Mouse (Mus musculus): ENCODE measurements at regions not wholly inside any gene's neighbourhood (a gene's known extent, or its start where the extent isn't known, plus 50 kb on each side); places are given as distances from the start of the nearest gene placed in this dataset.

DNA sequence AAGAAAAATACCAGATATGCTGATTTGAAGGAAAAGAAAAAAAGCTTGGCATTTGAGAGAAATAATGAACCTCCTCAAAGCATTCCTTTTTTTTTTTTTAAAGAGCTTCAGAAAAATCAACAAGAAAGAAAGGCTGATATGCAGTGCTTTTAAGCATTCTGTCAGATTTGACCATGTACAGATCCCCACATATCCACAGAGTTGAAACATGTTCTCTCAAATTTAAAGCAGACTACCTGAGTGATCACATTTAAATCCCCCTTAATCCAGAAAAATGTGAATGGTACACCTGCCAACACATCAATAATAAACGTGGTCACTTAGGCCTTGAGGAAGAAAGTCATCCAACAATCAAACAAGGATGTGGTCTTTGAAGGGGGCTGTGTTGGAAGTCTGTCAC lies 107.1 kb upstream of the Igf1 start:
- no peaks in the 10 kb centered on the region for H3K4me1 ChIP-seq (ENCODE audit: insufficient read depth, low read length)
- no peaks in the 10 kb centered on the region for H3K9me3 ChIP-seq (ENCODE audit: low read length)
- 68% methylated on average over 1 of the region's 1 CpGs for WGBS
- no peak overlapping the region for H3K4me3 ChIP-seq (ENCODE audit: low read length)
- H3K9ac ChIP-seq (replicated peaks; ENCODE audit: low read length), result no peak overlapping the region
- no peaks in the 10 kb centered on the region for H3K36me3 ChIP-seq (ENCODE audit: insufficient read depth, low read length)
- H3K27ac ChIP-seq (ENCODE audit: low read length), result no peak overlapping the region
- H3K4me2 ChIP-seq (replicated peaks; ENCODE audit: low read depth, low read length), result no peak overlapping the region
- H3K27me3 ChIP-seq (ENCODE audit: insufficient read depth, low read length), result no peaks in the 10 kb centered on the region
- no peak for ATAC-seq (ENCODE audit: low FRiP score, low TSS enrichment)

GRCm38 (mm10) chr10:87752117-87752516 lies 105.9 kb upstream of the Igf1 start:
- H3K4me2 ChIP-seq (replicated peaks; ENCODE audit: low read depth, low read length), result no peak overlapping the region
- no peak overlapping the region for H3K27ac ChIP-seq (ENCODE audit: low read length)

GRCm38 (mm10) chr10:87753483-87753882 lies 104.6 kb upstream of the Igf1 start:
- no peak overlapping the region for H3K4me2 ChIP-seq (replicated peaks; ENCODE audit: low read depth, low read length)
- no peaks in the 10 kb centered on the region for H3K27me3 ChIP-seq (ENCODE audit: insufficient read depth, low read length)
- no peaks in the 10 kb centered on the region for H3K9me3 ChIP-seq (ENCODE audit: low read length)
- no peaks in the 10 kb centered on the region for H3K4me1 ChIP-seq (ENCODE audit: insufficient read depth, low read length)
- no peaks in the 10 kb centered on the region for H3K36me3 ChIP-seq (ENCODE audit: insufficient read depth, low read length)
- H3K4me3 ChIP-seq (ENCODE audit: low read length), result no peak overlapping the region
- no peak for ATAC-seq (ENCODE audit: low FRiP score, low TSS enrichment)
- no peak overlapping the region for H3K9ac ChIP-seq (replicated peaks; ENCODE audit: low read length)
- 13% methylated on average over 1 of the region's 1 CpGs for WGBS
- no peak overlapping the region for H3K27ac ChIP-seq (ENCODE audit: low read length)

More at GRCm38 (mm10) chr10:87752117-87752516, 105.9 kb upstream of the Igf1 start:
- H3K4me3 ChIP-seq (ENCODE audit: low read length), result no peak overlapping the region
- no peaks in the 10 kb centered on the region for H3K36me3 ChIP-seq (ENCODE audit: insufficient read depth, low read length)
- ATAC-seq (ENCODE audit: low FRiP score, low TSS enrichment), result no peak
- H3K9ac ChIP-seq (replicated peaks; ENCODE audit: low read length), result no peak overlapping the region
- no peaks in the 10 kb centered on the region for H3K4me1 ChIP-seq (ENCODE audit: insufficient read depth, low read length)
- WGBS, result 49% methylated on average over 2 of the region's 2 CpGs
- no peaks in the 10 kb centered on the region for H3K27me3 ChIP-seq (ENCODE audit: insufficient read depth, low read length)
- H3K9me3 ChIP-seq (ENCODE audit: low read length), result no peaks in the 10 kb centered on the region

- no peak overlapping the region for H3K4me3 ChIP-seq (ENCODE audit: low read length)
- no peaks in the 10 kb centered on the region for H3K9me3 ChIP-seq (ENCODE audit: low read length)
- peak overlapping the region; percentile 76 for H3K27ac ChIP-seq (ENCODE audit: low read length)
- 45% methylated on average over 5 of the region's 5 CpGs for WGBS
- no peaks in the 10 kb centered on the region; the same call in 1 of the 2 replicates for H3K4me1 ChIP-seq (ENCODE audit: insufficient read depth, low read length)
- H3K9ac ChIP-seq (replicated peaks; ENCODE audit: low read length), result no peak overlapping the region
- H3K4me2 ChIP-seq (replicated peaks; ENCODE audit: low read depth, low read length), result no peak overlapping the region
- H3K27me3 ChIP-seq (ENCODE audit: insufficient read depth, low read length), result no peaks in the 10 kb centered on the region
- no peaks in the 10 kb centered on the region for H3K36me3 ChIP-seq (ENCODE audit: insufficient read depth, low read length)
- peak; percentile 61; the same call in 1 of the 2 replicates for ATAC-seq (ENCODE audit: low FRiP score, low TSS enrichment)
These were observed 96.5 kb upstream of the Igf1 start for GRCm38 (mm10) chr10:87761528-87762030.

DNA sequence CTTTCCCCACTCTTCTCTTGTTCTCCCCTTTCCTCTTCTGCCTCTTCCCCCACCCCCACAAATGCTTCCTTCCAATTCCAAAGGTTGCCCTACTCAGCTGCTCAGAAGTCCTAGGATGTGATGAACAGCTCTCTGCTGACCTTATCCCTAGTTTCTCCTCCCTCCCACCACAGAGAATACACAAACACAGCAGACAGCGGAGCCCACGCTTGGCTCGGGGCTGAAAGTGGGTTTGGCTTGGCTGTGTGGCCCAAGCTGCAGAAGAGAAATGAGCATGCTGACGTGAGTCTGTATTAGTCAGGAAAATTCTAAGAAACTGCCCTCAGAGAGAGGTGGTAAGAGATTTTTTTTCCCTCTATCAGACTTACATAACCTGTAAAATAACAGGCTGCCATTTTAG lies 70.5 kb upstream of the Igf1 start:
- no peak overlapping the region for H3K4me2 ChIP-seq (replicated peaks; ENCODE audit: low read depth, low read length)
- no peak overlapping the region for H3K27ac ChIP-seq (ENCODE audit: low read length)
- H3K4me3 ChIP-seq (ENCODE audit: low read length), result no peak overlapping the region
- no peaks in the 10 kb centered on the region for H3K36me3 ChIP-seq (ENCODE audit: insufficient read depth, low read length)
- no peaks in the 10 kb centered on the region for H3K27me3 ChIP-seq (ENCODE audit: insufficient read depth, low read length)
- peak; percentile 71; the same call in 1 of the 2 replicates for ATAC-seq (ENCODE audit: low FRiP score, low TSS enrichment)
- H3K9me3 ChIP-seq (ENCODE audit: low read length), result no peaks in the 10 kb centered on the region
- H3K9ac ChIP-seq (replicated peaks; ENCODE audit: low read length), result no peak overlapping the region
- WGBS, result 20% methylated on average over 4 of the region's 4 CpGs
- H3K4me1 ChIP-seq (ENCODE audit: insufficient read depth, low read length), result no peaks in the 10 kb centered on the region

GRCm38 (mm10) chr10:87792346-87792745 lies 65.7 kb upstream of the Igf1 start:
- no peak overlapping the region for H3K4me3 ChIP-seq (ENCODE audit: low read length)
- H3K9ac ChIP-seq (replicated peaks; ENCODE audit: low read length), result no peak overlapping the region
- H3K27ac ChIP-seq (ENCODE audit: low read length), result no peak overlapping the region
- no peaks in the 10 kb centered on the region for H3K36me3 ChIP-seq (ENCODE audit: insufficient read depth, low read length)
- H3K4me1 ChIP-seq (ENCODE audit: insufficient read depth, low read length), result no peaks in the 10 kb centered on the region
- H3K4me2 ChIP-seq (replicated peaks; ENCODE audit: low read depth, low read length), result no peak overlapping the region
- no peaks in the 10 kb centered on the region for H3K9me3 ChIP-seq (ENCODE audit: low read length)
- H3K27me3 ChIP-seq (ENCODE audit: insufficient read depth, low read length), result no peaks in the 10 kb centered on the region
- no peak for ATAC-seq (ENCODE audit: low FRiP score, low TSS enrichment)

DNA sequence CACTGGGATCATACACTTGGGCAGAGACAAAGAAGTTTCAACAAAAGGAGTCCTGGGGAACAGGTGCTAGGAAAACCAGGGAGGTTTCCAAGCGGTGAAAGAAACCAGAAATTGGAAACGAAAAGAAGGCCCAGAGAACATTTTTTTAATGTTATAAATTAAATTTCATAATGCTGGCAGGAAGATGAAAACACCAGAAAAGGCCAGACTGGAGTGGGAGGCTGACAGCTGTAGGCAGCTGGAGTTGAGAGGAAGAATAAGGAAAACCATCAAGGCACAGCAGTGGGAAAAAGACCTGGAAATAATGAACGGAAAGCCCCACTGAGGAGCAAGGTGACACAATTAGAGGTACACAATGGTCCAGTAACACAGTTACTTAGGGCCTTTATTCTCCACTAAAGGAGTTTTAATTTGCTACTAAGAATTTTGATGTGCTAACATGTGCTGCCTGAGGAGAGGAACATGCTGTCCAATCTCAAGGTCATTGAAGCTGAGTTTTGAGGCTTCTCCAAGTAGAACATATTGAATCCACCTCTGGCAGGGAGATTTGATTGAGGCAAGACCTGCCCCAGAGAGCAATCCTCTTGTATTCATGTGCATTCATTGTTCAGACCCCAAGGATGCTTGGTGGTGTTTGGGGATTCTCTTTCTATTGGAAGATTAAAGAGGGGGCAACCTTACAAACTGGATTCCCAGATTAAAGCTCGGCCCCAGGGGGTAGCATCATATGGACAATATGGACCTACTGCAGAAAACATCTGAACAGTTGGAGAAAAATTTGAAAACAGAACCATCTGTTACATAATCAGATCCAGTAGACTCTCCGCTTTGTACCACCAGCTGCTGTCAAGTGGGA lies 53.9 kb upstream of the Igf1 start:
- no peak for ATAC-seq (ENCODE audit: low FRiP score, low TSS enrichment)
- no peak overlapping the region for H3K27ac ChIP-seq (ENCODE audit: low read length)
- H3K4me1 ChIP-seq (ENCODE audit: insufficient read depth, low read length), result no peaks in the 10 kb centered on the region
- H3K27me3 ChIP-seq (ENCODE audit: insufficient read depth, low read length), result no peaks in the 10 kb centered on the region
- H3K4me2 ChIP-seq (replicated peaks; ENCODE audit: low read depth, low read length), result no peak overlapping the region
- no peak overlapping the region for H3K4me3 ChIP-seq (ENCODE audit: low read length)
- H3K36me3 ChIP-seq (ENCODE audit: insufficient read depth, low read length), result no peaks in the 10 kb centered on the region
- no peak overlapping the region for H3K9ac ChIP-seq (replicated peaks; ENCODE audit: low read length)
- no peaks in the 10 kb centered on the region for H3K9me3 ChIP-seq (ENCODE audit: low read length)
- whole genome bisulfite sequencing, result 79% methylated on average over 5 of the region's 5 CpGs

DNA sequence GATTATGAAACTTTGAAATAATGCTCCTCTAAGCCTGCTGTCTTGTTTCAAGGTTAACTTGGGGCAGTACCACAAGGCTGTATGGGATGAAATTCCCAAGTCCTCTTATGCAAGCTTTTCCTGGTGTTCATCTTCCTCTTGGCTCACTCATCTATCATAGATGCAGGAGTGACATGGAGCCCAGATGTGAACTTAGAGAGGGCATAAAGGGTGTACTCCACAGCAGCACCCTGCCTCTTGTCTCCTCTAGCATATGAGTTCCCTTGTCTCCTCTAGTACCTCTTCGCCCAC lies 53.3 kb upstream of the Igf1 start:
- Histone ChIP-seq H3K9ac (replicated peaks; ENCODE audit: low read length) (no peak overlapping the region), H3K27ac (ENCODE audit: low read length) (no peak overlapping the region), H3K27me3 (ENCODE audit: insufficient read depth, low read length) (no peaks in the 10 kb centered on the region), H3K36me3 (ENCODE audit: insufficient read depth, low read length) (no peaks in the 10 kb centered on the region), H3K4me2 (replicated peaks; ENCODE audit: low read depth, low read length) (no peak overlapping the region), H3K4me1 (ENCODE audit: insufficient read depth, low read length) (no peaks in the 10 kb centered on the region), H3K9me3 (ENCODE audit: low read length) (no peaks in the 10 kb centered on the region), H3K4me3 (ENCODE audit: low read length) (no peak overlapping the region)
- ATAC-seq (ENCODE audit: low FRiP score, low TSS enrichment), result no peak
- WGBS, result 95% methylated on average over 1 of the region's 1 CpGs
